ENCODE assay signal across 22 mouse cellular contexts in the genomic region with DNA sequence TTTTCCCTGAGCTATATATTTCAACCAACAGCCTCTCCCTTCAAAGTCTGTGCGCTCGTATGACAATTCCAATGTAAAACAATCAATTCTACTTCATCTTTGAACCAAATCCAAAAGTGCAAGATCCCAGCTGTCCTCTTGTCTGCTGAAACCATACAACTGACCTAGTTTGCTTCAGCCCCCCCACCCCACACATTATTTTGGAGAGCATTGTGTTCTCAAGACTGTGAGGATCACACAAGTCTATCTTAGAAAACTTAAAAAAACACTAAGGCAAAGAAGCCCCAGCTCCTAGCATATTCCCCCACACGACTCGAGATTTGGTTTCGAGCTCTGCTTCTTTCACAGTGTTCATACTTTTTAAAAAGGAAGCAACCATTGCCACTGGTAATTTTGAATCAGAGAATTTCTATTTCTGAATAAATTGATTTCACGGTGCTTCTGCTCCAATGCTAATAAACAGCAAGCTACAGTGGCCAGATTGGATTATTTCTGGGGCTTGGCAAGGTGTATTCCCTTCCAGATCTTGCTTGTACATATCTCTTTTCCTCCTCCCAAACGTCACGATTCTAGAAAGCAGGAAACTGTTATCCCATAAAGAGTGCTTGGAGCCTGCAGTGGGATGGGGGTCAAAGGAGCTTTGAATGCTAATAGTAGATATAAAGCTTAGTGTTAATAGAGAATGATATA.
DNase-seq lines count a peak whose midpoint lies in the region; ATAC-seq and TF ChIP-seq lines count a peak whose summit lies in the region.
"Had no signal": no experiment of that assay in that cellular context is flagged by ENCODE, and none has a peak within 500 bp of the region (broad histone marks: within the 10 kb centered on the region; RNA-seq: fewer than 3 reads in every experiment).

No protein-coding gene starts in this region.

- TF ChIP-seq POLR2A in brain, embryonic 14.5 days (IDR thresholded peaks at IDR 0.05; ENCODE audit: borderline replicate concordance, extremely low read depth, insufficient read depth, insufficient read length, poor library complexity, severe bottlenecking): no peak

- no peaks in the 10 kb centered on the region for H3K36me3 ChIP-seq in heart, embryonic 12.5 days
- H3K36me3 ChIP-seq: embryonic facial prominence, embryonic 15.5 days; forebrain, embryonic 10.5 days; heart, embryonic 10.5 days; hindbrain, embryonic 12.5 days; limb, embryonic 15.5 days; liver, embryonic 15.5 days had no signal

- no peaks in the 10 kb centered on the region for H3K9me3 ChIP-seq in heart, embryonic 12.5 days (replicated peaks)
- H3K9me3 ChIP-seq: embryonic facial prominence, embryonic 15.5 days; forebrain, embryonic 10.5 days; heart, embryonic 10.5 days; hindbrain, embryonic 12.5 days; limb, embryonic 15.5 days; liver, embryonic 15.5 days had no signal

- H3K27ac ChIP-seq in layer of hippocampus, adult 2 months: peak overlapping the region; percentile 28; the same call in 1 of the 2 replicates
- no peak overlapping the region for H3K27ac ChIP-seq in heart, embryonic 12.5 days (ENCODE audit: poor library complexity, severe bottlenecking)
- H3K27ac ChIP-seq: embryonic facial prominence, embryonic 15.5 days; forebrain, embryonic 10.5 days; heart, embryonic 10.5 days; hindbrain, embryonic 12.5 days; limb, embryonic 15.5 days; liver, embryonic 15.5 days; stomach, postnatal 0 days had no signal

- TF ChIP-seq CTCF in layer of hippocampus, adult 2 months (conservative IDR thresholded peaks at IDR 0.05): no peak
- no peak for TF ChIP-seq CTCF in brain, embryonic 14.5 days (IDR thresholded peaks at IDR 0.05; ENCODE audit: borderline replicate concordance, extremely low read depth, insufficient read depth, insufficient read length)

- DNase-seq in layer of hippocampus, adult 2 months (ENCODE audit: low spot score in 2 of 2): peak in 1 of 2 experiments; percentile 14
- no peak for DNase-seq in layer of hippocampus, postnatal 10 days (ENCODE audit: low spot score in 2 of 2)
- peak; percentile 8 for DNase-seq in brain, embryonic 14.5 days (ENCODE audit: low read depth)
- peak; percentile 38 for DNase-seq in cerebellum, adult 11-12 months
- peak; percentile 78 to 83 for DNase-seq in cerebellum, postnatal 14 days
- no peak for DNase-seq in adipocyte (ENCODE audit: low spot score)
- DNase-seq: heart, postnatal 10 days; kidney, adult 2 months; kidney, postnatal 36 days; midbrain, embryonic 14.5 days; right cerebral cortex, postnatal 25 days had no signal

- H3K4me1 ChIP-seq in heart, embryonic 12.5 days (replicated peaks): no peaks in the 10 kb centered on the region
- H3K4me1 ChIP-seq: embryonic facial prominence, embryonic 15.5 days; forebrain, embryonic 10.5 days; heart, embryonic 10.5 days; hindbrain, embryonic 12.5 days; limb, embryonic 15.5 days; liver, embryonic 15.5 days had no signal

- H3K4me2 ChIP-seq in heart, embryonic 12.5 days: no peak overlapping the region
- H3K4me2 ChIP-seq: embryonic facial prominence, embryonic 15.5 days; hindbrain, embryonic 12.5 days; limb, embryonic 15.5 days; liver, embryonic 15.5 days had no signal

- 77% methylated on average over 8 of the region's 8 CpGs for WGBS in heart, embryonic 12.5 days

- no peak overlapping the region for H3K9ac ChIP-seq in heart, embryonic 12.5 days
- H3K9ac ChIP-seq: embryonic facial prominence, embryonic 15.5 days; hindbrain, embryonic 12.5 days; limb, embryonic 15.5 days; liver, embryonic 15.5 days had no signal

- no peaks in the 10 kb centered on the region for H3K27me3 ChIP-seq in heart, embryonic 12.5 days (replicated peaks)
- H3K27me3 ChIP-seq: embryonic facial prominence, embryonic 15.5 days; hindbrain, embryonic 12.5 days; limb, embryonic 15.5 days; liver, embryonic 15.5 days had no signal

- ATAC-seq in heart, embryonic 12.5 days (ENCODE audit: insufficient number of reproducible peaks, low FRiP score): no peak
- ATAC-seq: inflammation-experienced regulatory T-cells, adult 6 months; lung, postnatal 0 days had no signal

- no peak overlapping the region for H3K4me3 ChIP-seq in layer of hippocampus, adult 2 months
- H3K4me3 ChIP-seq in heart, embryonic 12.5 days: no peak overlapping the region
- H3K4me3 ChIP-seq: embryonic facial prominence, embryonic 15.5 days; forebrain, embryonic 10.5 days; heart, embryonic 10.5 days; hindbrain, embryonic 12.5 days; limb, embryonic 15.5 days; liver, embryonic 15.5 days; myocyte had no signal

Comparison
In these comparisons a context has a peak if more than half of its experiments do, and no peak if none do; other contexts are left out.
1. DNase-seq: peak in brain, embryonic 14.5 days (single experiment), cerebellum, adult 11-12 months (single experiment) and cerebellum, postnatal 14 days (2 of 2); none in layer of hippocampus, postnatal 10 days (0 of 2) and adipocyte (single experiment).